Mouse (Mus musculus): ENCODE data around the gene Lpp.

DNA sequence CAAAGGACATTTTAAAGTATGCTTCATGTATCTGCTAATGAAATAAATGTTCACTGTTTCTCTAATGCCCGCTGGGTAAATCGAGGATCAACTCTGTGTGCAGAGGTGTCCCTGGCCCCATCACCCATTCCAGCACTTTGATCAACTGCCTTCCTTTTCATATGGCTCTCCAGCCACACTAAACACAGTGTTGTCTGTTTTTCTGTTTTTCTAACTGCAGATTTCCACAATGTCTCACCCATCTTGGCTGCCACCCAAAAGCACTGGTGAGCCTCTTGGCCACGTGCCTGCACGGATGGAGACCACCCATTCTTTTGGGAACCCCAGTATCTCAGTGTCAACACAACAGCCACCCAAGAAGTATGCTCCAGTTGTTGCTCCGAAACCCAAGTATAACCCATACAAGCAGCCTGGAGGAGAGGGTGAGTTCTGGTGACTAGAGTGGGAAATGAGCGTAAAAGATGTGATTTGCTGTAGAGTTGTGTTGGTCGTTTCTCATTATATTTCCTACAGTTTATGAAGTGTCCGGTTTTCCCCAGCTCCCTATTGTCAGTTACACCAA, 214.7 kb downstream of the Lpp start:
- TF ChIP-seq CTCF (IDR thresholded peaks at IDR 0.05; ENCODE audit: low read depth, low read length) (no peak), POLR2A (IDR thresholded peaks at IDR 0.05; ENCODE audit: borderline replicate concordance, low read depth, low read length) (no peak)

All from bone marrow macrophage, adult 2 months (primary cell).